Mouse (Mus musculus): ENCODE results near the gene Uba6.

Uba6 gene

DNA sequence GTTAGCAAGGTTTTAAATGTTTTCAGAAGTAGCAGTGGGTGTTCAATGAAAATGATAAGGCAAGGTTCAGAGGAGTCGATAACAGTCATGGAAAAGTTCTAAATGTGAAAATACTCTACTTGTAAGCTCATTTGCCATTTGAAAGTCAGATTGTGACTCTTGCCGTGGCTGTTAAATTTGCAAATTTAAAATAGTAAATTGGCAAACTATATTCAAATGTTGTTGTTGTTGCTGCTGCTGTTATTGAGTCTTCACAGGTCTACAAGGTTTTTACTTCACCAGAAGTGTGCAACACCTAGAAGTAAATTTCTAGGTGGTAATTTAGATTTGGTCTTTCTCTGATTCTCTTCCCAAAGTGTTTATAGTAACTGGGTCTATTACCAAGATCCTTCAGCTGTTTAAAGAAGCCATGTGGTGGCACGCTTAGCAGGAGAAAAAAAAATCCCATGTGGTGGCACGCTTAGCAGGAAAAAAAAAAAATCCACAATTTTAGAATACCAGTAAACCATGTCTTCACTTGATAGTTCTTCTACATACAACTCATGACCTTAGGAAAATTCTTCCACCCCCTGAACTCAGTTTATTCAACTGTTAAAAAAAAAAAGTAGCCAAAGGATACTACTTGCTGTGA is 99.7 kb downstream of the Uba6 start:
- DNase-seq (ENCODE audit: low spot score in 2 of 2) = no peak

DNA sequence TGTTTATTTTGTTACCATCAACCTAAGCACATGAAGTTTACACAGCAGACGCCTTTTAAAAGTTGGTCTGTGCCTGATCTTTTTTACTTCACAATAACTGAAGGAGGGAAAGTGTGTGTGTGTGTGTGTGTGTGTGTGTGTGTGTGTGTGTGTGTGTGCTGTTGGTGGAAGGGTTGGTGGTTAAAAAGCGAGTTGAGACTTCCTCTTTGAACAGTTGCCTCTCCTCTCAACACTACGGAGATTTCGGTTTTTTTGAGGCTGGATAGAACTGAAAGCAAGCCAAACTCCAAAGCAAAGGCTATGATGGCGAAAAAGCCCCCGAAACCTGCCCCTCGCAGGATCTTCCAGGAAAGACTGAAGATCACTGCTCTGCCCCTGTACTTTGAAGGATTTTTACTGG is 101.1 kb downstream of the Uba6 start, which contains the start of gene Stap1:
Gene Stap1, plus strand, starts transcription at position 209 of the 400 bp plus-strand sequence.
- no peak for DNase-seq (ENCODE audit: low spot score in 2 of 2)

DNA sequence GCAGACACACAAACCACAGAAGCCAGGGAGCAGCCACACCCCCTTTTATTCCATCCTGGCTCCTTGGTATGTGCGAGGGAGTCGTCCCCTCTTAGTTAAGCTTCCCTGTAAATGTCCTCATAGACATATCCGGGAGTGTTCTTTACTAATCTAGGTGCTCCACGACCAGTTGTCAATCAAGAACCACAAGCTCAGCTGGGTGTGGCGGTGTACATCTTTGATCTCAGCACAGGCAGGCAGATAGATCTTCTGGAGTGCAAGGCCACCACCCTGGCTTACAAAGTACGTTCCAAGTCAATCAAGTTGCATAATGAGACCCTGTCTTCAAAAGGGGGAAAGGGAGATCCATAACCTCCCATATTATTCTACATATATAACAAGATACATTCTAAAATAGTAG is 103.5 kb downstream of the Uba6 start:
- no peak for DNase-seq (ENCODE audit: low spot score in 2 of 2)

DNA sequence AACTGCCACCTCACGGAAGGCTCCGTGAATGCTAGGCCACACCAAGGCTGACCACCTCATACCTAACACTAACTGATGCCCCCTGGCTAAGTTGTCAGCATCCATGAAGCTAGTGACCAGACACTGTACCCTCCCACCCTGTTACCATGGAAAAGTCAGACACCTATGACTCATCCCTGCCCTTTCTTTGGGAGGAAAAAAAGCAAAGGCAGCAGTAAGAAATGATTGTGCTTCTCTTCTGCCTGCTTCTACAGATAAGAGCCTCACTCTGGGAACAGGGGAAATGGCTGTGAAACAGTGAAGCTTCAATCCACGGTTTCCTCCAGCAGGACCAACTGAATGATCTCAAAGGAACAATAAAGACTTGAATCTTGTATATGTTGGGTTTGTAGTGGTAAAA is 104.2 kb downstream of the Uba6 start:
- no peak for DNase-seq (ENCODE audit: low spot score in 2 of 2)

DNA sequence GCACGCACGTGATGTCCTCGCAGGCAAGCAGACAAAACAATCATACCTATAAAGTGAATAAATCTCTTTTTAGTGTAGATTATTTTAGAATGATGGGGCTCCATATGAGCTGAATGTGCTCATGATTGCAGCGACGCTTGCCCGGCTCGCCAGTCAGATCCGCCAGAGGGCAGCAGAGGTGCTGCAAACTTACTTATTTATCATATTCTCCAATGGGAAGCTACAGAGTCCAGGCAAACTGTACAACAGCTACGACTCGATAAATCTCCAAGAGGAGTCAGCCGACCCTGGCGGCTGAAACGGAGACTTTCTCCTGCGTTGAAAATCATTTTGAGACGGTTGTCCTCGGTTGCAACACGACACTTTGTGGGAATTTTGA is 106.1 kb downstream of the Uba6 start:
- peak; percentile 70 to 83 for DNase-seq (ENCODE audit: low spot score in 2 of 2)

DNA sequence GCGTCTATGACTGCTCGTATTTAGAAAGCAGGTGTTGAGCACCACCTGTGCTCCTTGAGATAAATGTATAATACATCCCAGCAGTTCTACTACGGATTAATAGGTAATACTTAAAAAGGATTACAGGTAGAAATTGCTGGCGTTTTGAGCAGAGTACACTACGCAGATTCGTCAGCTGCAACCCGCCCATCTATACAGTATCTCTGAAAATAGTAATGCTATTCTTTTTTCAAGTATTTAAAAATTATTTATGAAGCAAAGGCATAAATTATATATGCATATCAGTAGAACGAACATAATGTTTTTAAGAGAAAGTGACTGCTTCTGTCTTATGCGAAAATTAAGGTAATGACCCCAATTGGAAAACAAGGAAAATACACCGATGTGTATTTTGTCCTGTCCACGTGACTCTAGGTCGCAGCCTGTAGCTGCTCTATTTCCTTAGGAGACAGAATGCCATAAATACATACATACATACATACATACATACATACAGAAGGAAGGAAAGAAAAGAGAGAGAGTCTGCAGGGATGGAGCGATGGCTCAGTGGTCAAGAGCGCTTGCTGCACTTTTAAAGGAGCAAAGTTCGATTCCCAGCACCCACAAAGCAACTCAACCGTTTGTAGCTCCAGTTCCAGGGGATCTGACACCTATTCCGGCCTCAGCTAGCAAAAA is 106.6 kb downstream of the Uba6 start:
- DNase-seq (ENCODE audit: low spot score in 2 of 2) = no peak

DNA sequence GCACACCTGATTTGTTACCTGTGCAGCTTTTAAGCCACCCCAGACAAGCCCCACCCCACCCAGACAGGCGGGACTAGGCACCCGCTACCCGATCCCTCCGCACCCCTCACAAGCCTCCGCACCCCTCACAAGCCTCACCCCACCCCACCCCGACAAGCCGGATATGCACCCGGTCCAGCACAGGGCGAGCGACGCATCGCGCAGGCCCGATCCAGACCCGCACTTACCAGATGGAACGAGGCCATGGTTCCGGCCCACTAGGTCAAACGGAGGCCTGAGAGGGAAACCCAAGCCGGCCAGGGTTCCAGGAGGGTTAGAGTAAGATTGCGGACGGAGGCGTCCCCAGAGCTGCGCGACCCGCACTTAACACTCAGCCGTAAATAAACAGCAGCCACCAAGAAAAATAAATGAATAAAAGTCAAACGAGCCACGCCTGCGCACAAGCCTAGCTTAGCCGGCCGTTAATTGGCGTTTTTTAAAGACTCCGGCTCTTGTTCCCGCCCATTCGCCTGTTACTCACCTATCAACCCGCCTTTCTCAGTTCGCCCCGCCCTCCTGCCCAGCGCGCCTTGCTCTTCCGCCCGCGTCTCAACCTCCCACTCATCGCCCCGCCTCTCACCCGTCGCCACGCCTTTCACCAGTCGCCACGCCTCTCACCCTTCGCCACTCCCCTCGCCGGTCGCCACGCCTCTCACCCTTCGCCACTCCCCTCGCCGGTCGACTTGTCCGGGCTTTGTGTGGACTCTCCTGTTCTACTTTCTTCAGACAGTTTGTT is 107.3 kb downstream of the Uba6 start, which contains the start of gene Cenpc1:
Gene Cenpc1, minus strand, starts transcription at position 483 of the 775 bp plus-strand sequence.
- peak; percentile 95 to 99 for DNase-seq (ENCODE audit: low spot score in 2 of 2)

DNA sequence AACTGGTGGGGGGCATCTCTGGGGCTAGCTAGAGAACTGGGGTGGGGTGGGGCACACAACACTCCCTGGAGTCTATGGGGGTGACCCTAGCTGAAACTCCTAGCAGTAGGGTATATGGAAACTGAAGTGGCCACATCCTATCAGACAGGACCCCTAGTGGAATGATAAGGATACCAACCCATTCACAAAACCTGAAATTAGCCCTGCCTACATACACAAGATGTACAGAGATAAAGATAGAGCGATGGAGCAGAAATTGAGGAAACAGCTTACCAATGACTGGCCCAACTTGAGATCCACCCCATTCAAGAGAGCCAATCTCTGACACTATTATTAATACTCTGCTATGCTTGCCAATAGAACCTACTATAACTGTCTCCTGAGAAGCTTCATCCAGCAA is 109.1 kb downstream of the Uba6 start:
- no peak for DNase-seq (ENCODE audit: low spot score in 2 of 2)

Measured in urinary bladder, postnatal 4 days (tissue).